Mouse (Mus musculus): ENCODE data around the gene Lrrc8c.

Gene Lrrc8c

DNA sequence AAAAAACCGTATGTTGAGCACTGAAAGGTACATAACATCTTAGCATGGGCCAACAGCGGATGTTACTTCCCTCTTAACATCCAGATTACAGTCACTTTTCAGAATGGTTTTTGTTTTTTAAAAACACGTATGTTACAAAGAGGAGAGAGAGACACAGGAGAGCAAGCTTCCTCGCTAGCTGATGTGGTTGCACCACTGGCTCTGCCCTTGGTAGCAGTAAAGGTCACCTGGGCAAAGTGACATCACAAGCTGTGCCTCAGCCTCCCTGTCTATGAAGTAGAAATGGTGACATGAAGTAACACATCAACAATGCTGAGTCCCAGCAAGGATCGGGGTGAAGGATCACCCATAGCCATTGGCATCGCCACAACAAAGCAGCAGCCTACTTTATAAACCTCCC lies 10.4 kb upstream of the Lrrc8c start:
- no peak for DNase-seq

DNA sequence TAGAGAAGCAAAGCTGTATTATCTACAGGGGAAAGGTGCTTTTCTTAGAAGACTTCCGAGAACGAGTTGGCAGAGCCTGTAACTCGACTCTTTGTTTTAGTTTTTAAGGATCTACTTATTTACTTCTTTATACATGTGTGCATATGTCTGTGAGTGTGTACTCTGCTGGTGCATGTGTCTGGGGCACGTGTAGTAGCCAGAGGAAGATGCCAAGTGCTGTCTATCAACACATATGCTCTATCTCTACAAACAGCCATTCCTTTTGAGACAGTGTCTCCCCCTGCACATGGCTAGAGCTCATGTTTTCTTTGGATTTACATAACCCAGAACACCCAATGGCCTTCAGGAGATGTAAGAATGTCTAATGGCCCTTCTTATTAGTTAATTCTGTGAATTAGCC lies 6.9 kb upstream of the Lrrc8c start:
- no peak for DNase-seq

DNA sequence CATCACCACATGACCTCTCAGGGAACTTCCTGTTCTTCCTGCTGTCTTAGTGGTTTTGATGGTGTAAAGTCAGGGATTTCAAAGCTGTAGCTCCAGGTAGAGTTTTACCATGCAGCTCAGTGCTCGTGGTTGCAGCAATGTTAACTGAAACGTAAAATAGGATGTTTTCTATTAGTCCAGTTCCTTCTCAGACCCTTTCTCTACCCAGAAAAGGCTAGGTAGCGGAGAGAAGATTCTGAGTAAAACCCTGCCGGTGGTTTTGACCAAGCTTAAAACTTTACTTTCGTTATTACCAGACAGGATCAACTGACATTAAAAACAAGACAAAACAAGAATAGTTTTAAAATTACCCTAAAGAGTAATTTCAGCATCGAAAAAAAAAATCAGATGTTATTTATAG lies 3.7 kb upstream of the Lrrc8c start:
- no peak for DNase-seq

DNA sequence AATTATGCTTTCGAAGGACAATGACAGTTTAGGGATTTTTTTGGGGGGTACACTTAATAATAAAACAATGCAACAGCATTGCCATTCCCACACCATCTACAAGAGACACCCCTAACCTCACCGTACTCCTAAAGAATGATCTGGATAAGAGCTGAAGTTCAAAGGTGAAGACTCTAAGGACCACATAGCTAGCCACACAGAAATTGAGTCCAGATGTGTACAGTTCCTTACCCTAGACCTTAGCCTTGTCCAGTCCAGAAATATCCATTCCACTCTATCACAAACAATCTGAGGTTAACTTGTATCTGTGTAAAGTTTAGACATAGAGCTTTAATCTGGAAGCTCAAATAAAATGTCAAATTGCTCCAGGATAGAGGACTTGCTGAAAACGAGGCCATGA lies 2.9 kb upstream of the Lrrc8c start:
- DNase-seq = no peak

DNA sequence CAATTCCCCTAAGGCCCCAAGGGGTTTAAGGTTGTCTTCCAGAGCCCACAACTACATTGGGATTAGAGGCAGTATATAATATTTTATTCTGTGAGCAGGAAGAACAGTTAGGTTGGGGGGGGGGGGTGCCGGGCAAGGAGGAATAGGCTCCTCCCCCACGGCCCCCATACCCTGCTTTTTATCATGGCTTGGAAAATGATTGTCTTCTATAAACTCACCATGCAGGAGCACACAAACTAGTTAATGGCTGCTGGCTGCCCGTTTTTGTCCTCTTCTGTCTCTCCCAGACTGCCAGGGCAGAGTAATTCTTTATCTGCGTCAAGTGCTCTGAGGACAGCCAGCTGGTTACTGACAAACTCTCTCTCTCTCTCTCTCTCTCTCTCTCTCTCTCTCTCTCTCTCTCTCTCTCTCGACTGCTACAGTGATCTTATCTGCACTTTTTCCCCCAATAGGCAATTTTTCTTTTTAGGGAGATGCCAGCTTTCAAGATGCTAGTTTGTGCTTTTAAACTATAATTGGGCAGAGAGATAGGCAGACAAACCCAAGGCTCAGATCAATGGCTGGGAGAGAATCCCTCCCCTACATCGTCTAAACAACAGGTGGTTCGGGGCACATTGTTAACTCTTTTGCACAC lies 1.1 kb upstream of the Lrrc8c start:
- no peak for DNase-seq

DNA sequence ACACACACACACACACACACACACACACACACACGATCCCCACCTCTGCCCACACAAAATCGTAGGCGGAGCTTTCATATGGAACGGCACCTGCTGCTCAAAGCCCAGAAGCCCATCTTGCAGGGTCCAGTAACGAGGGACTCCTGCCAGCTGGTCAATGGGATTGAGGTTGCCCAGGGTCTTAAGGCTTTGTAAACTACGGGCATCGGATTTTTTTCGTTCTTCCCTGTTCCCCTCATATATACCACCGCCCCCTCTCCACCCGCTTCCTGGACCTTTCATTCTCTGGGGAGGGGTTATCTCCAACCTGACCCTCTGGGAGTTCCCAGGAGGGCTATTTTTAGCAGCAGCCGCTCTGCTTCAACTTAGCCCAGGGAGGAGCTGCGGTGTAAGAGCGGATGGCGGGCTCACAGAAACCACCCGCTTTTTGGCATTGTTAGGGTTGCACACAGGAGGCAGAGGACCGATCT lies 527 bp upstream of the Lrrc8c start:
- DNase-seq = peak in 1 of 2 experiments; percentile 28

DNA sequence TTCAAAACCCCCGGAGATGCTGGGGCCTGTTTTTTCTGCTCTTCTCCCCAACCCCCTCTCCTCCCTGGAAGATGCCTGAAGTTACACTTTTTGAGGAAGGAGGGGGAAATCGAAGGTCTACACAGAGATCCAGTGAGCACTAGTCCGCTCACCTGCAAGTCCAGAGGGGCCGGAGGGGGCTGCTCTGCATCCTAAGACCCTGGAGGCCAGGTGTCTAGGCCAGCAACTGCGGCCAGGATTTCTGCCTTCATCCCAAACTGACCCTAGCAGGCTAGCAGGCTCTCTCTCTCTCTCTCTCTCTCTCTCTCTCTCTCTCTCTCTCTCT lies 750 bp downstream of the Lrrc8c start:
- DNase-seq = no peak

DNA sequence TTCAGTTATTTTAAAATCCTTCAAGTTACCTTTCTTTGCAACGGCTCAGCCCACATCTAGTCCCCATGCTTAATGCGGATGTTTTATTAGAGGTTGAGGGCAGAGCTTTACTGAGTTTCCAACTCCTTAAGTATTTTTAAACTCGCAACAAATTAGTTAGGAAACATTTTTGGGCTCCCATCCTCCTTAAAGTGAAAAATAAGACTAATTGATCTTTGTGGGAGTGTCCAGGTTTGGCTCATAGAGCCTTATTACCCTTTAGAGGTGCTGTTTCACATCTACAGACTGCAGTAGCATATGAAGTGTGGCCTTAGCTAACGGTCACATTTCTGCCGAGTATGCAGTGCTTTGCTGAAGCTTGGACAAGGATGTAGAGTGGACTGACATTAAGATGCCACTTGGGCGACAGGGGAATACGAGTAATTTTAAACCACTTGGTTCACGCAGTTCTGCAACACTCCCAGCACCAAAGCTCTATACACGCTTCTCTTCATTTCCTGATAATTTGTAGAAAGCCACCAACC lies 1.3 kb downstream of the Lrrc8c start:
- DNase-seq = no peak

DNA sequence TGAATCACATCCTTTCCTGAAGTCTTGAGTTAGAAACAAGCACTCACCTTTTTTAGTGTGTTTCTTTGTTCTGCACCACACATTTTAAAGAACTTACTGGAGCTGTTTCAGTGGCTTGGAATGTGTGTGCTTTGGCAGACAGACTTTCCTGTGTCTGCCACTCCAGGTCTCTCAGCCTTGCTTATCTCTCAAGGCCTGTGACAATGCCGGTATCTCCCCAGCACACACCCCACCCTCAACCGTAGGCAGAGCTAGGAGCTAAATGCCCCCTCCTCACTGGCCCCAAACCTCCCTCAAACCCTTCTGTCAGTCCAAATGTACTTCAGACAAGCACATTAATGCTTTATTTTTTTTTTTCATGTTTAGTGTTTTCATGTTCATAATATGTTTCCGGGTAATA lies 4.3 kb downstream of the Lrrc8c start:
- peak in 1 of 2 experiments; percentile 39 for DNase-seq

DNA sequence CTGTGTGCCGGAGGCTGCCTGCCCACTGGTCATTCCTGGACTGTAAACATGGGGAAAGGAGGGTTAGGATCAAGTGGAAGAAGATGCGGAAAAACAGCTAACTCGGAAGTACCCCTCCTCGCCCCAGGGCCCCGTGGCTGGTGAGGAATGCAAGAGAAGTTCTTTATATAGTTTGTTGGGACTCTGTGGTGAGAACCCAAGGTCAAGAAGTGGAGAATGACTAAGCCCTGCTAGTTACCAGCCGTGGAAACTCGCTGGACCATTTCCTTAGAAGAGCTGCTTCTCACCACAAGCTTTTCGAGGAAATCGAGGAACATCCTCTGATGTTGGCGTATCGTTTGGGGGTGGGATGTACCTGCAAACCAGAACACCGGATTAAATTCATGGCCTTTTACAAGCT lies 5.8 kb downstream of the Lrrc8c start:
- DNase-seq = no peak

DNA sequence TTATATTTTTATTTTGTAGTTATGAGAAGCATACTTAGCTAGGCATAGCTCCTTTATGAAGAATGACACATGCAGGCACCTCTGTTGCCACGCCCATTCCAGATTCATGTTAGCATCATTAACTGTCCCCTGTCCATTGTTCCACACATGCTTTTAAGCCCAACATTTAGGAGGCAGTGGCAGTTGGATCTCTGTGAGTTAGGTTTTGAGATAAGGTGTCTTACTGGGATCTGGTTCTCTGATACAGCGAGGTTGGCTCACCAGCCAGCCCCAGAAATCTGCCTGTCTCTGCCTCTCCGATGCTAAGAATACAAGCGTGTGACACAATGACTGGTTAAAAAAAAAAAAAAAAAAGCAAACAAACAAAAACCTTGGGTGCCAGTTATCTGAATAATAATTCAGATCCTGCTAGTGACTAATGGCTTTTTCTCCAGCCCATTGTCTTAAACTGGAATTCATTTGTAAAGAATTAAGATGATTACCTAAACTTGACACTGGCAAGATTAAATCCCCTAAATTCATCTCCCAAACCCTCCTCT lies 7.0 kb downstream of the Lrrc8c start:
- DNase-seq = no peak

DNA sequence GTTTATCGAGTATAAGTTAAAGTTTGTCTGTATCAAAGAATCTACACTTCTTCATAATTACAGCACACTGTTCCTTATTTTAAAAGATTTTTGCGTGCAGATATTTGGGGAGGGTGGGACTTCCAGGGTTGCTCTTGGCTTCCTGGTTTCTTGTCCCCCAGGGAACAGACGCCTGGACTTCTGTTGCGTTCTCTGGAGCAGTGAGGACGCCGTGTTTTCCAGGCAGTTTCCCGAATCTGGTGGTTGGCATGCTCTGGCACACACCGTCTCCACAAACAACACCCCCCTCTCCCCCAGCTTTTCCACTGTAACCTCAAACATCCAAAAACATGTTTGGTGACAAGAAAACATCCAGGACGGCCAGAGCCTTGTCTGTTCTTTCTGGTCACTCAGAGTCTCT lies 7.6 kb downstream of the Lrrc8c start:
- DNase-seq = no peak

DNA sequence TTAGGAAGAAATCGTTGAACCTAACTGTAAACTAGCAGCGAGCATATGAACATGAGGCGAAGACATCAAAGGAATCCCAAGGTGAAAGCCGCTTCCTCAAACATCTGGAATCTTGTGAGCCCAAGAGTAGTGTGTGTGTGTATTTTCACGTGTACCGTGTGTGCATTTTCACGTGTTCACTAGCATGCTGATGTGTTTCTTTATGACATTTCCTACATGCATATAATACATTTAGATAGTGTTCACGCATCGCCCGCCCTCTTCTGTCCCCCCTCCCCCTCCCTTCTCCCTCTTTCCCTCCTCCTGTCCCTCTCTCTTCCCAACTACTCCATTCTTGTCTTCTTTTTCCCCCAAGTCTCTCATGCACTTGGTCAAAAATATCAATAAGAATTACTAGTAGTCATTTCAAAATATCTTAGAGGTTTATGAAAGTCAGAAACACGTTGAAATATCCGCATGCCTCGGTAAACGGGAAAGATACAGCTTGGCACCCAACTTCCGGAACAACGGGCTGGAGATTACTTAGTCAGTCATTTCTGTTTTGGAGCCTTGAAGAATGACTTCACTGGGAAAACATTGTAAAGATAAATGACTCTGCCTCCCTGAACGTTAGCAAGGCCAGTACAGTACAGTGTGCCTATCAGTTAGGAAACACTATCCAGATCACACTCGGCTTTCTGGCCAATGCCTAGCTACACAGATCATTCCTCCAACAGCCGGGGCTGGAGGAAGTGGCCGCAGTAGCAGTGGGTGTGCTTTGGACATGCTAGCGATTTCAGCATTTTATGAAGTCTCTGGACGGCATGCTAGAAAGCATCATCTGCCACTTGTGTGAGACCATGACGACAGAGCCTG lies 8.5 kb downstream of the Lrrc8c start:
- DNase-seq = peak; percentile 18 to 51

DNA sequence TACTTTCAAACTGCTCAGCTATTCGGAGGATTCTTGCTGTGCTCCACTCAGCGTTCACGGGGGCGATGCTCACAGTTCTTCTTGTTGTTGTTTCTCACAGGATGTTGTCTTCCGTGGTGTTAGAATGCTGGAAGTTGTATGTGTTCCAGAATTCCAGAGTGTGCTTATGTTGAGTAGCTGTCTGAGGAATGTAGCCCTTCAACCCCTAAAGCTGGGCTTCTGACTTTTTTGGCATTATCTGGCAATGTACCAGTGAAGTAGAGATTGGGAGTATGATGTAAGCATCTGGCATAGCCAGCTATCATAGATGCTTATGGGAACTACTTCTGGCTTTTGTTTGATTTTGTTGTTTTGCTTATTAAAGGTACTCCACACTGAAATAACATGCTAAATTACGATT lies 11.4 kb downstream of the Lrrc8c start:
- DNase-seq = peak in 1 of 2 experiments; percentile 14

DNA sequence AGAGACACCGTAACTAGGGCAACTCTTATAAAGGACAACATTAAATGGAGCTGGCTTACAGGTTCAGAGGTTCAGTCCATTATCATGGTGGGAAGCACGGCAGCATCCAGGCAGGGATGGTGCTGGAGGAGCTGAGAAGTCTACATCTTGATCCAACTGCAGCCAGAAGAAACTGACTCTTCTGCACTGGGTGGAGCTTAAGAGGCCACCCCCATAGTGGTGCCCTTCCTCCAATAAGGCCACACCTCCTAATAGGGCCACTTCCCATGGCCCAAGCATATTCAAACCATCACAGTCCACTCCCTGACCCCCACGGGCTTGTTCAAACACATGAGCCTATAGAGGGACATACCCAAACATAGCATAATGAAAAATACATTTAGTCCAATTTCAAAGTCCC lies 16.0 kb downstream of the Lrrc8c start:
- DNase-seq = no peak

DNA sequence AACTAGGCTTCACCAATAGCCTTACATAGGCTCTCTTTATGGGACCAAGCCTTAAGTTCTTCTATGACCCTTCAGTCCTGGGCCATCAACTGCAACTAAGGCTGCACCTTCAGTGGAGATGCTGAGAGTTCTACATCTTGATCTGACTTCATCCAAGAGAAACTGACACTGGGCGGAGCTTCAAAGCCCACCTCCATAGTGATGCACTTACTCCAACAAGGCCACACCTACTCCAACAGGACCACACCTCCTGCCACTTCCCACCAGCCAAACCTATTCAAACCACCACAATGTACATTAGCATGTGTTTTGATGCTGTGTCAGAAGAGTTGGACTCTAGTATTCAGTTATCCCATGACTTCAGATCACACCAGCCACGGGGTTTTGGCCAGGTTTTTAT lies 17.0 kb downstream of the Lrrc8c start:
- DNase-seq = no peak

DNA sequence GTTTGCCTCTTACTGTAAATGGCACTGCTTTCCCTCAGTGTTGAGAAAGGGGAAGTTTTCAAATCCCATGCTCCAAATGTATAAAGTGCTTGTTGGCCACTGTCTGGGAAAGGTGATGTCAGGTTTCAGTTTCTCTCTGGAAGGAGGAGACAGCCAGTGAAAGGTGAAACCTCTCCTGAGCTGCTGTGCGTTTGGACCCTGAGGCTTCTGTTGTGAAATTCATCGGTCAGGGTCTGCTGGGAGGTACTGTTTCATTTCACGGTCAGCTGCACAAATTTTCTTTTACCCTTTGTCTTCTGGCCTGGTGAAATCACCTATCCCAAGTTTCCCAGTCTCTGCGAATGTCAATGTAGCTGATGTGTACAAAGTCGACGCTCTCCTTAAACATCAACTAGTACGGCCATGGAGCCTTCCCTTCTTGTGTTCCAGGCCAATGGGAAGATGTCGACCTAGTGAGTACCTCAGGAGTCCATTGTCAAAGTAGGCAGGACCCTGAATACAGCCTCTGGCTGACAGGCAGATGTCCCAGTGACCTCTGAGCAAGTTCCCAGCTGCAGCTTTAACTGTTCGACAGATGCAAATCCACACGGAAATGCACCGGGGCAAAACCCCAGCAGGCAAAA lies 18.0 kb downstream of the Lrrc8c start:
- DNase-seq = no peak

DNA sequence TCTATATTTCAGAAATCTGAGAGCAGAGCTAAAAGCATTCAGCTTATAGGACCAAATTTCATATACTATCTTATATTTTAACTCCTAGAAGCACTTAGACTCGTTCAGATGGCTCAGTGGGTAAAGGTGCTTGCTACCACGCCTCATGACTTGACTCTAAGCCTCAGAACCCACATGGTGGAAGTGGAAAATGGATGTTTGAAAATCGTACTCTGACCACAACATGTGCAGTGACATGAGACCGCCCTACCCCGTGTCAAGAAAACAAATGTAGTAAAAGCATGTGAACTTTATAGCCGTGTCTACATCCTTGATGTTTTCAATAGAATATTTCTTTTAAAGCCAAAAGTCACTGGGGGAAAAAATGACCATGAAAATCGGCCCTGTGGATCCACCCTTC lies 21.9 kb downstream of the Lrrc8c start:
- DNase-seq = peak in 1 of 2 experiments; percentile 0

DNA sequence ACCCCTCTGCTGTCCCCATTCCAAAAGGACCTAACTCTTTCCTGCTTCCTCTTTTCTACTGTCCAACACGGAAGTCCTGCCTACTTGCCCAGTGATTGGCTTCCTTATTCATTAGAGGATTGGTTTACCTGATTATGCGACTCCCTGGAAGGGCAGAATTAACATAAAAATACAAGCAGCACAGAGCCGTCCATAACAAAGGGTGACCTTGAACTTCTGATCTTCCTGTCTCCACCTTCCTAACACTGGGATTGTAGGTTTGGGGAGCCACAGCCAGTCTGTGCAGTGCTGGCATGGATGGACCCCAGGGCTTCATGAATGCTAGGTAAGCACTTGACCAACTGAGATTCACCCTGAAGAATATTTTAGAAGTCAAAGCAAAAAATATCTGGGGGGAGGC lies 25.9 kb downstream of the Lrrc8c start:
- DNase-seq = no peak

DNA sequence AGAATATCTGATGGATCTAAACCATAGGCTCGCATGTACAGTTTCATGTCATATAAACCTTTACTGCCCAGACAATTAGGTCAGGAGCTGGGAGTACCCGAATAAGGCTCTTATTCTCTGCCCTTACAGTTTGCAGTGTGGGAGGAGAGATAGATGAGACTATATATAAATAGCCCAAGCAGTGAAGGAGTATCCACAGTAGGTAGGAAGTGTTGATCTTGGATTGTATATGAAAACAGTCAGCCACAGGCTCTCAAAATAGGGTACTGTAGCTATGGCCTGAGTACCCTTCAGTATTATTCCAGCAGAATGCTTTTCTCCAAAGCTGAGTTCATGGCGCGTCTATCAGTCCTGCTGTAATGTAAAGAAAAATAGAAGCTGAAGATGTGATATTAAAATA lies 27.9 kb downstream of the Lrrc8c start:
- DNase-seq = no peak

DNA sequence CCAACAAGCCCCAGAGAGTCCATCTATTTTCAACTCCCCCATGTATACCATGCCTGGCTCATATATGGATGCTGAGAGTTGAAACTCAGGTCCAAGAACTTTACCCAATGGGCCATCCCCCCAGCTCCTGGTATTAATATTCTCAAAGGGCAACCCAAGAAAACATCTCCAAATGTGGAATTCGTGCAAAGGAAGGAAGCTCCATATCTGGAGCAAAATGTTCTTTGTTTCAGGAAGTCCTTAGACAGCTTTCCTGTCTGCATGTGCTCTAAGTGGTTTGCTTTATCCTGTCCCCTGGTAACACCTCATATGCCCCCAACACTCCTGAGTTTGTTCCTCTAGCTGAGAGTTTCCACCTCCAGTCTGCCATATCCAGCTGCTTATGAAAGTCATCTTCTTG lies 32.6 kb downstream of the Lrrc8c start:
- DNase-seq = no peak

DNA sequence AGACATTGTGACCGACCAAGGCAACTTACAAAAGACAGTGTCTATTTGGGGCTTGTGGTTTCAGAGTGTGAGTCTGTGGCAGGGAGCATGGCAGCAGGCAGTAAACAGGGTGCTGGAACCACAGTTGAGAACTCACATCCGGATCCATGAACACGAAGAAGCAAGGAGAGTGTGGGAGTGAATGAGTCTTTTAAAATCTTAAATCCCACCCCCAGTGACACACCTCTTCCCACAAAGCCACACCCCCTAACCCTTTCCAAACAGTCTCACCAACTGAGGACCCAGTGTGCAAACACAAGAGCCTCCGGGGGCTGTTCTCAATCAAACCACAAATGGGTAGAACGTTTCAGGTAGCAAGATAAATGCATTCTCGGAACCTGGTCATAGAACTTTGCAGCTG lies 37.1 kb downstream of the Lrrc8c start:
- no peak for DNase-seq

DNA sequence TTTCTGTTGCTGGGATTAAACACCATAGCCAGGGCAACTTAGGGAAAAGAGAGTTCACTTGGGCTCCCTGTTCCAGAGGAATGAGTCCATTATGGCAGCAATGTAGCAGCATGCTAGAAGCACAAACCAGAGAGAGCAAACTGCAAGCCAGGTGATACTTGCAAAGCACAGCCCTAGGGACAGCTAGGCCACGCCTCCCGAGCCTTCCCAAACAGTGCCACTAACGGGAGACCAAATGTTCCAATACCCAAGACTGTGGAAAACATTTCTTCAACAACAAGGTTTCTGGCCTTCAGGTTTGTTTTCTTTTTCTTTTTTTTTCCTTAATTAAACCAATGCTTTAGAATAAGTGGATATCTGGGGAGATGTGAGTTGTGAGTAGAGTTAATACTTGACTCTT lies 38.2 kb downstream of the Lrrc8c start:
- no peak for DNase-seq

DNA sequence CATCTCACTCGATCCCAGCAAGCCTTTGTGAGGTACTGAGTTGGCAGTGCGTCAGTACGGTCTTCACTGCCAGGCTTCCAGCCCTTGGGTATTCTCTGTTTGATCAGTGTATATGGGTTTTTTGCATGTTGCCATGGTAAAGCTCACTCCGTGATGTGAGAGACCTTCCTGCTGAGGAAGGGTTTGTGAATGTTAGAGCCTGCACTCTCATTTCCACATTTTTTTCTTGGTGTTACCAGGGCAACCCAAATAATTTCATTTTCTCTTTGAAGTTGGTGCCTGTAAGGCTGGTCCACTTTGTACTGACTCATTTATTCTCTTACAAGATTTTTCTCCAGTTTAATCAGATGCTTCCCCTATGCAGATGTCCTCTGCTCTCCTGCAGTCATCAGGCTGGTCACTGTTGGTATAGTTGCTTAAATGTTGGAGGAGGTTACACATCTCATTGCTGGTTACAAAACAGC lies 38.6 kb downstream of the Lrrc8c start:
- no peak for DNase-seq

Data from lung, postnatal 4 days (tissue).